ENCODE assay signal across 18 mouse cellular contexts in the genomic region with DNA sequence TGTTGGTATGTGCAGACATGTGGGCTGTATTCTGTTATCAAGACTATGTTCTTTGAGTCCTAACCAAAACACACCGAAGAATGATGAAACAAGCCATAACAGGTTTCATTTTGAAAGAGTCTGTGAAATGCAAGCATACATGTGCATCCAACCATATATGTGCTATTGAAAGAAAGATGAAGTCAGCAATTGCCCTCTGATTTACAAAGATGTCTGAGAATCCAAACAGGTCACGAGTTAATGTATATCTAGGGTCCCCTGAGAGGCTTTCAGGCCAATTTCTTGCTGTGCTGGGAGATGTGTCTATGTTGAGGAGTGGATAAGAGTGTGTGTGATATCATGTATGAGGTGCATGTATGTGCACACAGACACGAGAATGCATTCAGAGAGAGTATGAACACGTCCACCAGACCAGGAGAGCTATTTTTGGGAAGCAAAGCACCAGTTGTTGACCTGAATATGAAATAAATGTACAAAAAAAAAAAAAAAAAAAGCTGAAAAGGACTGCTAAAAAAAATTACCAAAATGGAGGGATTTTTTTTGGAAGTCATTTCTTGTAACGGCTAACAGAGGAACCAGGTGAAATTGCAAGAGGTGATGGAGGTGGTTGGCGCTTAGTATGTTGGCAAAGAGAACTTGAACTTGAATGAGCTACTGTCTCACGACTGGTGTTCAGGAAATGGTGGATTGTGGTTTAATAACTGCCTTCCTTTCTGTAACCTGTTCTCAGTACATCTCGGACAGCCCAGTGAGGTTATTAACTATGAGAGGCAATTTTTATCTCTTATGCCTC. TPM values are rescaled to one million over a fixed set of nuclear protein-coding genes. Genes with fewer than 3 reads are reported as not detected.
DNase-seq lines count a peak whose midpoint lies in the region; ATAC-seq and TF ChIP-seq lines count a peak whose summit lies in the region.
"Had no signal": no experiment of that assay in that cellular context is flagged by ENCODE, and none has a peak within 500 bp of the region (broad histone marks: within the 10 kb centered on the region; RNA-seq: fewer than 3 reads in every experiment).

No protein-coding gene starts in this region.

- no peak overlapping the region for H3K9ac ChIP-seq in midbrain, embryonic 16.5 days (ENCODE audit: low read depth, low read length)
- H3K9ac ChIP-seq: liver, embryonic 12.5 days had no signal

- TF ChIP-seq CTCF in cerebellum, adult 2 months (IDR thresholded peaks at IDR 0.05; ENCODE audit: borderline replicate concordance, insufficient read depth, low read depth, low read length), result no peak
- no peak for TF ChIP-seq CTCF in left cerebral cortex, adult 2 months (IDR thresholded peaks at IDR 0.05)
- no peak for TF ChIP-seq CTCF in gastrocnemius, adult 2 months (IDR thresholded peaks at IDR 0.05)

- peak overlapping the region; percentile 79 for H3K4me3 ChIP-seq in cerebellum, adult 2 months (replicated peaks; ENCODE audit: insufficient read depth, low read depth, low read length)
- H3K4me3 ChIP-seq in left cerebral cortex, adult 2 months, result peak overlapping the region; percentile 54
- H3K4me3 ChIP-seq in midbrain, embryonic 16.5 days (ENCODE audit: low read depth, low read length), result no peak overlapping the region
- no peak overlapping the region for H3K4me3 ChIP-seq in gastrocnemius, adult 2 months
- H3K4me3 ChIP-seq: liver, embryonic 12.5 days had no signal

- DNase-seq in cerebellum, adult 2 months, result no peak
- DNase-seq in cerebellum, adult 11 months, result no peak
- DNase-seq in left cerebral cortex, adult 2 months (ENCODE audit: extremely low spot score in 1 of 2, low spot score in 2 of 2), result no peak
- no peak for DNase-seq in left cerebral cortex, adult 8-10 months (ENCODE audit: low spot score in 2 of 2)
- DNase-seq in kidney, postnatal 25 days, result no peak
- no peak for DNase-seq in gastrocnemius, adult 2 months
- DNase-seq: adrenal gland, adult 8-10 months; cerebellum, adult 9-11 months; left cerebral cortex, postnatal 4 days; right cerebral cortex, postnatal 25 days had no signal

- H3K9me3 ChIP-seq in midbrain, embryonic 16.5 days (replicated peaks; ENCODE audit: control insufficient read depth, low read length, poor library complexity, severe bottlenecking), result no peaks in the 10 kb centered on the region
- H3K9me3 ChIP-seq: forebrain, embryonic 10.5 days; liver, embryonic 12.5 days had no signal

- intact Hi-C loops in left cerebral cortex, adult 2 months (cut with DNase I), result loop anchor here (10.0 kb wide), 1 partner anchor 134 kb away; a partner anchor contains a TSS
- intact Hi-C loops in gastrocnemius, adult 2 months (cut with DNase I), result no loop called here

- H3K27ac ChIP-seq in cerebellum, adult 2 months (ENCODE audit: insufficient read depth, low read length), result no peak overlapping the region
- H3K27ac ChIP-seq in left cerebral cortex, adult 2 months, result peak overlapping the region; percentile 95; the same call in 1 of the 2 replicates
- no peak overlapping the region for H3K27ac ChIP-seq in midbrain, embryonic 16.5 days (ENCODE audit: low read length)
- no peak overlapping the region for H3K27ac ChIP-seq in gastrocnemius, adult 2 months
- H3K27ac ChIP-seq: forebrain, embryonic 10.5 days; kidney, postnatal 0 days; liver, embryonic 12.5 days had no signal

- 0 out of 2 replicates have a peak, but pooled peaks cover 5% of the 10 kb centered on the region for H3K4me1 ChIP-seq in cerebellum, adult 2 months (ENCODE audit: control insufficient read depth, insufficient read depth, low read length)
- H3K4me1 ChIP-seq in midbrain, embryonic 16.5 days (ENCODE audit: control insufficient read depth, insufficient read depth, low read length), result peaks cover 10% of the 10 kb centered on the region; the same call in 1 of the 2 replicates
- H3K4me1 ChIP-seq: liver, embryonic 12.5 days had no signal

- no peak for TF ChIP-seq POLR2A in cerebellum, adult 2 months (IDR thresholded peaks at IDR 0.05; ENCODE audit: borderline replicate concordance, insufficient read depth, low read length)

- peak; percentile 32; the same call in 1 of the 2 replicates for ATAC-seq in erythroblast, adult 5-6 weeks (replicated peaks; ENCODE audit: low FRiP score, poor library complexity, severe bottlenecking)
- no peak for ATAC-seq in midbrain, embryonic 16.5 days
- ATAC-seq: liver, embryonic 12.5 days; lung, postnatal 0 days had no signal

- peak overlapping the region; percentile 87 for H3K4me2 ChIP-seq in midbrain, embryonic 16.5 days (ENCODE audit: low read length)
- H3K4me2 ChIP-seq: heart, embryonic 11.5 days; liver, embryonic 12.5 days had no signal

- H3K27me3 ChIP-seq in cerebellum, adult 2 months (ENCODE audit: control insufficient read depth, insufficient read depth, low read length), result no peaks in the 10 kb centered on the region
- no peaks in the 10 kb centered on the region for H3K27me3 ChIP-seq in midbrain, embryonic 16.5 days (ENCODE audit: control insufficient read depth, insufficient read depth, low read depth, low read length)

- WGBS in cerebellum, adult 2 months, result 20% methylated on average over 8 of the region's 8 CpGs
- 83% methylated on average over 8 of the region's 8 CpGs for WGBS in midbrain, embryonic 16.5 days

- no peaks in the 10 kb centered on the region for H3K36me3 ChIP-seq in midbrain, embryonic 16.5 days (ENCODE audit: control insufficient read depth, insufficient read depth, low read length)
- H3K36me3 ChIP-seq: forebrain, embryonic 10.5 days; liver, embryonic 12.5 days had no signal

RNA-seq across cellular contexts. Expression of a gene that starts 13.9 kb away (rescaled TPM):
- polyA plus RNA-seq in cerebellum, adult 2 months (2012; rRNA removed), result 109 and 126 TPM in 2 replicates
- total RNA-seq in left cerebral cortex, adult 2 months (2021), result 100 to 1,000 TPM; 291 to 320 TPM
- 100 to 1,000 TPM; 274 to 346 (median 317) TPM for total RNA-seq in left cerebral cortex, adult 8-10 months (2022)
- total RNA-seq in erythroblast, adult 5-6 weeks (2015; ENCODE audit: low replicate concordance), result 6.7 and 8.6 TPM in 2 replicates
- 5.1 and 5.9 TPM in 2 replicates for total RNA-seq in erythroblast, adult 5-6 weeks (2017; ENCODE audit: low replicate concordance)
- 62.0 and 77.1 TPM in 2 replicates for polyA plus RNA-seq in midbrain, embryonic 16.5 days (2015; fragmentation: Nextera tagmentation; extraction: Ambion mirVana)
- under 1 TPM; 0.08 to 0.28 TPM for total RNA-seq in gastrocnemius, adult 2 months (2021)
- total RNA-seq: monocyte, adult 5-6 weeks had no signal

Comparison
In these comparisons a context has a peak if more than half of its experiments do, and no peak if none do; other contexts are left out.
1. H3K4me3 ChIP-seq: peak in cerebellum, adult 2 months (single experiment) and left cerebral cortex, adult 2 months (single experiment); none in midbrain, embryonic 16.5 days (single experiment) and gastrocnemius, adult 2 months (single experiment).
2. RNA of a gene that starts 13.9 kb away (total RNA-seq): 274 to 346 TPM in left cerebral cortex, adult 8-10 months and 291 to 320 TPM in left cerebral cortex, adult 2 months; 5.1 to 8.6 TPM in erythroblast, adult 5-6 weeks and 0.08 to 0.28 TPM in gastrocnemius, adult 2 months; every median in the first group is over 10 times any median in the second.